Comparison of ENCODE assay signal across 25 mouse cellular contexts in the genomic region with DNA sequence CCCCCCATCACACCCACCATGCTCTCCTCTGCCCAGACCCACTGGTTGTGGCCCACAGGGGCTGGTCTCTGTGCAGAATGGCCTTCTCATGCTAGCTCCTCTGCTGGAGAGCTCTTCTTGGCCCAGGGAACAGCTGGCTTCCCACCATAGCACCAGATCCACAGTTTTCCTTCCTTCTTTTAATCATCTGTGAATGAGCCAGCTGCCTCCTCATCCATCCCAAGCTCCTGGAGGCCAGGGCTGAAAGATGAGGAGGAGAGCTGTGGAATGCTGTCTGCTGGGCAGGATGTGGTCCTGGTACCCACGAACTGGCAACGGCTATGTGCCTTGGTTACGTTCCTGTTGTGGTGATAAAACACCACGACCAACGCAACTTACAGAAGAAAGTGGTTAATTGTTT.
"Had no signal": no experiment of that assay in that cellular context is flagged by ENCODE, and none has a peak within 500 bp of the region (broad histone marks: within the 10 kb centered on the region; RNA-seq: fewer than 3 reads in every experiment).

No protein-coding gene starts in this region.

- H3K9ac ChIP-seq: embryonic facial prominence, embryonic 12.5 days; embryonic facial prominence, embryonic 13.5 days; embryonic facial prominence, embryonic 15.5 days; forebrain, embryonic 12.5 days; forebrain, embryonic 13.5 days; forebrain, embryonic 15.5 days; forebrain, postnatal 0 days had no signal

- H3K36me3 ChIP-seq: embryonic facial prominence, embryonic 10.5 days; embryonic facial prominence, embryonic 12.5 days; embryonic facial prominence, embryonic 13.5 days; embryonic facial prominence, embryonic 15.5 days; forebrain, embryonic 10.5 days; forebrain, embryonic 12.5 days; forebrain, embryonic 15.5 days had no signal

- DNase-seq: cerebellum, adult 2 months; cerebellum, adult 8-10 months; cerebellum, adult 9-10 months; cerebellum, adult 9-11 months; cerebellum, postnatal 25 days; embryo, embryonic 11 days; forebrain, postnatal 0 days; gastrocnemius, adult 2 months; gastrocnemius, postnatal 10 days; gastrocnemius, postnatal 14 days; gastrocnemius, postnatal 25 days; gastrocnemius, postnatal 36 days; heart, adult 18-20 months; heart, adult 2 months had no signal

- H3K4me1 ChIP-seq: embryonic facial prominence, embryonic 12.5 days; embryonic facial prominence, embryonic 13.5 days; embryonic facial prominence, embryonic 15.5 days; forebrain, embryonic 15.5 days had no signal

- H3K27ac ChIP-seq: embryonic facial prominence, embryonic 10.5 days; embryonic facial prominence, embryonic 12.5 days; embryonic facial prominence, embryonic 13.5 days; embryonic facial prominence, embryonic 15.5 days; forebrain, embryonic 10.5 days; forebrain, embryonic 12.5 days; forebrain, embryonic 13.5 days; forebrain, embryonic 15.5 days; gastrocnemius, adult 2 months; heart, adult 2 months had no signal

- ATAC-seq: forebrain, embryonic 13.5 days; forebrain, embryonic 14.5 days; forebrain, embryonic 15.5 days; forebrain, embryonic 16.5 days; forebrain, postnatal 0 days had no signal

- H3K27me3 ChIP-seq: embryonic facial prominence, embryonic 12.5 days; embryonic facial prominence, embryonic 13.5 days; embryonic facial prominence, embryonic 15.5 days; forebrain, embryonic 12.5 days; forebrain, embryonic 13.5 days; forebrain, embryonic 15.5 days had no signal

- H3K4me3 ChIP-seq: embryonic facial prominence, embryonic 10.5 days; embryonic facial prominence, embryonic 12.5 days; embryonic facial prominence, embryonic 13.5 days; embryonic facial prominence, embryonic 15.5 days; erythroblast, embryonic 14.5 days; forebrain, embryonic 10.5 days; forebrain, embryonic 12.5 days; forebrain, embryonic 13.5 days; forebrain, embryonic 15.5 days; gastrocnemius, adult 2 months; heart, adult 2 months had no signal

- H3K4me2 ChIP-seq: embryonic facial prominence, embryonic 12.5 days; embryonic facial prominence, embryonic 13.5 days; embryonic facial prominence, embryonic 15.5 days; forebrain, embryonic 12.5 days; forebrain, embryonic 13.5 days; forebrain, embryonic 15.5 days had no signal

- H3K9me3 ChIP-seq: embryonic facial prominence, embryonic 10.5 days; embryonic facial prominence, embryonic 12.5 days; embryonic facial prominence, embryonic 13.5 days; embryonic facial prominence, embryonic 15.5 days; forebrain, embryonic 10.5 days; forebrain, embryonic 12.5 days; forebrain, embryonic 13.5 days; forebrain, embryonic 15.5 days had no signal
